Mouse (Mus musculus) stomach, embryonic 15.5 days (tissue): ENCODE data around the gene Srsf5. TPM values are rescaled to one million over a fixed set of nuclear protein-coding genes. Genes with fewer than 3 reads are reported as not detected.
"Not testable (repeated sequence)": the region's sequence is repeated elsewhere in the genome, so short reads cannot be mapped to it uniquely, and the experiment has no call there.

Source experiments
- ATAC-seq: fragments of 200-750 bp; cut with Nextera tagmentation; 2 replicates; pipeline ENCODE4 v1.8.0; 2017; ENCODE audit warnings: low read depth, moderate number of reproducible peaks, moderate TSS enrichment; ENCODE audit not compliant: insufficient read depth, low FRiP score
- H3K27ac ChIP-seq: fragments of 300-500 bp; sonication (generic); 2 replicates; pipeline ENCODE4 v1.5.1; 2015; ENCODE audit warnings: mild to moderate bottlenecking, inconsistent platforms
- H3K27me3 ChIP-seq: fragments of 300-500 bp; sonication (generic); replicated peaks from 2 replicates; pipeline ENCODE4 v1.6.1; 2015; ENCODE audit warnings: inconsistent platforms
- H3K36me3 ChIP-seq: fragments of 300-500 bp; sonication (generic); 2 replicates; pipeline ENCODE4 v1.6.1; 2015; ENCODE audit warnings: inconsistent platforms
- H3K4me1 ChIP-seq: fragments of 300-500 bp; sonication (generic); 2 replicates; pipeline ENCODE4 v1.6.1; 2015; ENCODE audit warnings: inconsistent platforms
- H3K4me2 ChIP-seq: fragments of 300-500 bp; sonication (generic); 2 replicates; pipeline ENCODE4 v1.6.1; 2015; ENCODE audit warnings: mild to moderate bottlenecking, inconsistent platforms
- H3K4me3 ChIP-seq: fragments of 300-500 bp; sonication (generic); replicated peaks from 2 replicates; pipeline ENCODE4 v1.5.1; 2015; ENCODE audit warnings: inconsistent platforms
- H3K9ac ChIP-seq: fragments of 300-500 bp; sonication (generic); 2 replicates; pipeline ENCODE4 v1.6.1; 2015; ENCODE audit warnings: inconsistent platforms
- H3K9me3 ChIP-seq: fragments of 300-500 bp; sonication (generic); 2 replicates; pipeline ENCODE4 v1.6.1; 2016; ENCODE audit warnings: inconsistent platforms
- WGBS: fragments of 180-500 bp; shearing (Covaris S2); methylation state at CpG from one replicate; pipeline ENCODE4 v1.1.7; 2015; 5-methylcytosine and 5-hydroxymethylcytosine counted together
- polyA plus RNA-seq: library from polyadenylated mRNA; unstranded; fragments of >200 nt; fragmentation: Nextera tagmentation; extraction: Ambion mirVana; gene quantifications from 2 replicates; pipeline ENCODE4 v1.2.1, GENCODE M21; 2015

The Srsf5 gene
- polyA plus RNA-seq, 1 experiment from 2014 or later, result 586 TPM

DNA sequence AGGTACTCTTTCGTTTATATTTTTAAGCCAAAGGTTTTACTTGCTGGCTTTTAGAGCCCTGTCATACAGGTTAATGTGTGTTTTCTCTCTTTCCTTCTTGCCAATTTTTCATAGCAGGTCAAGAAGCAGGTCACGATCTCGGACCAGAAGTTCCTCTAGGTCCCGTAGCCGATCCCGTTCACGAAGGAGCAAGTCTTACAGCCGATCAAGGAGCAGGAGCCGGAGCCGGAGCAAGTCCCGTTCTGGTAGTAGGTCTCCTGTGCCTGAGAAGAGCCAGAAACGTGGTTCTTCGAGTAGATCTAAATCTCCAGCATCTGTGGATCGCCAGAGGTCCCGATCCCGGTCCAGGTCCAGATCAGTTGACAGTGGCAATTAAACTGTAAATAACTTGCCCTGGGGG lies 4.3 kb downstream of the Srsf5 start:
- H3K4me2 ChIP-seq, H3K4me3 ChIP-seq, ATAC-seq, H3K27ac ChIP-seq, H3K9me3 ChIP-seq, H3K9ac ChIP-seq, H3K27me3 ChIP-seq: not testable (repeated sequence)
- WGBS, result 93% methylated on average over 16 of the region's 16 CpGs
- Histone ChIP-seq H3K36me3 (peaks cover 44% of the 10 kb centered on the region), H3K4me1 (peaks cover 16% of the 10 kb centered on the region)

- Histone ChIP-seq H3K27ac (no peak overlapping the region), H3K9me3 (no peaks in the 10 kb centered on the region), H3K27me3 (no peaks in the 10 kb centered on the region), H3K9ac (no peak overlapping the region), H3K4me2 (no peak overlapping the region), H3K4me3 (no peak overlapping the region), H3K36me3 (peaks cover 60% of the 10 kb centered on the region), H3K4me1 (peaks cover 12% of the 10 kb centered on the region)
- no peak for ATAC-seq
- WGBS, result 89% methylated on average over 3 of the region's 3 CpGs
Measured at GRCm38 (mm10) chr12:80951640-80952219, 6.4 kb downstream of the Srsf5 start.

DNA sequence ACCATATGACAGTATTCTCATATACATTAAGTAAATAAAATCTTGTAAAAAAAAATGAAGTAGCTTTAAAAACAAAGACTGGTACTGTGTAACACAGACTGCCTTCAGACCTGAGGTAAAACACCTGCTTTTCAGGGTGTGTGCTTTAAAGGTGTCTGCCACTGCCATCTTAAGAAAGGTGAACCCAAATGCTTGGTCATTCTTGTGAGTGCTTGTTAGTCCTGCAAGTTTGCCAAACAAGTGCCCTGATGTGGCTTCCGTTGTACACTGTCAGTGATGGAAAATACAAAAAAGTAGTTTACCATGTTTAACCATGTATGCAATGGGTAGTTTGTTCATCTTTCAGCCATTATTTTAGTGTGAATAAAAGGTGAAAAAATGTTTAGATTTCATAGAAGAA lies 7.2 kb downstream of the Srsf5 start:
- 82% methylated on average over 1 of the region's 1 CpGs for WGBS
- peaks cover 5% of the 10 kb centered on the region for H3K4me1 ChIP-seq
- H3K4me3 ChIP-seq, result no peak overlapping the region
- ATAC-seq, result no peak
- no peak overlapping the region for H3K27ac ChIP-seq
- no peak overlapping the region for H3K9ac ChIP-seq
- H3K4me2 ChIP-seq, result no peak overlapping the region
- H3K27me3 ChIP-seq, result no peaks in the 10 kb centered on the region
- H3K36me3 ChIP-seq, result peaks cover 57% of the 10 kb centered on the region
- H3K9me3 ChIP-seq, result no peaks in the 10 kb centered on the region

- Histone ChIP-seq H3K27ac (no peak overlapping the region), H3K4me3 (no peak overlapping the region), H3K9me3 (no peaks in the 10 kb centered on the region), H3K4me2 (no peak overlapping the region), H3K36me3 (peaks cover 48% of the 10 kb centered on the region), H3K4me1 (no peaks in the 10 kb centered on the region; the same call in 1 of the 2 replicates), H3K9ac (no peak overlapping the region), H3K27me3 (no peaks in the 10 kb centered on the region)
- WGBS, result 86% methylated on average over 3 of the region's 3 CpGs
- no peak for ATAC-seq
Measured at GRCm38 (mm10) chr12:80956039-80956438, 10.7 kb downstream of the Srsf5 start.

GRCm38 (mm10) chr12:80957961-80958360 lies 12.7 kb downstream of the Srsf5 start:
- Histone ChIP-seq H3K36me3 (peaks cover 42% of the 10 kb centered on the region), H3K27ac (no peak overlapping the region), H3K9ac (no peak overlapping the region), H3K4me3 (no peak overlapping the region), H3K4me2 (no peak overlapping the region), H3K27me3 (no peaks in the 10 kb centered on the region), H3K4me1 (no peaks in the 10 kb centered on the region), H3K9me3 (no peaks in the 10 kb centered on the region)
- ATAC-seq, result no peak
- 84% methylated on average over 4 of the region's 4 CpGs for WGBS

- Histone ChIP-seq H3K4me2 (no peak overlapping the region), H3K9ac (no peak overlapping the region)
- ATAC-seq, result no peak
Measured at GRCm38 (mm10) chr12:80962566-80962965, 17.3 kb downstream of the Srsf5 start.

DNA sequence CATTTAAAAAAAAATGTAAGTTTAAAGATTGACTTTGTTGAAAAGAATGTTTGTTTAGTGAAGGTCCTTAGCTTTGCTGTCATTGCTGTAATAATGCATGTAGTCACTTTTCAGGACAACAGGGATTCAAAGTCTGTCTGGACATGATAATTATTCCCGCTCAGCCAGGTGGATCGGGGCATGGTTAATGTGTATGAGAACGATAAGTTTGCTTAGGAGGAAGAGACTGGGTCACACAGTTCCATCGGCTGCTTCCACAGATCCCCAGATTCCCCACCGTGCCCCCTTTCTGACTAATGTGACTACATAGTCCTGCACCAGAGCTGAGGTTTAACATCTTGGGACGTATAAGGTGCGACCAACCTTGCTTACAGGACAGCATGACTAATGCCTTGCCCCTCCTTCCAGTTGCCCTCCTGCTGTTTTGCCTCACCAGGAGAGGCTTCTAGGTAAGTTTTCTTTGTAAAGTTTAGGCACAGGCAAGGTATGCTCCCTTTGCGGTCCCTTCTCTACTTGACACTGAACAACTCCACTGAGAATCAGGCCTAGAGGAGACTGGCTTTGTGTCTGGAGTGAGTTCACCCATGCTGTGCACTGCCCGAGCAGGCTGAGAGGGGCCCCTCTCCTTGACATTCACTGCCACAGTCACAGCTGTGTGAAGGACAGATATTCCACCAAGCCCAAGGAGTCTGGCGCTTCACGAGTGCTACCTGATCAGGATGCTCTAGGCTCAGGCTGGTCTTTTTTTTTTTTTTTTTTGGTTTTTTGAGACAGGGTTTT lies 20.9 kb downstream of the Srsf5 start:
- Histone ChIP-seq H3K9me3 (no peaks in the 10 kb centered on the region), H3K4me3 (no peak overlapping the region), H3K36me3 (no peaks in the 10 kb centered on the region), H3K9ac (no peak overlapping the region), H3K4me2 (no peak overlapping the region), H3K27ac (no peak overlapping the region), H3K27me3 (no peaks in the 10 kb centered on the region), H3K4me1 (no peaks in the 10 kb centered on the region)
- WGBS, result 70% methylated on average over 11 of the region's 11 CpGs
- ATAC-seq, result no peak

More at GRCm38 (mm10) chr12:80962566-80962965, 17.3 kb downstream of the Srsf5 start:
- H3K4me3 ChIP-seq, result no peak overlapping the region
- no peak overlapping the region for H3K27ac ChIP-seq
- peaks cover 7% of the 10 kb centered on the region; the same call in 1 of the 2 replicates for H3K36me3 ChIP-seq
- 58% methylated on average over 4 of the region's 4 CpGs for WGBS
- H3K27me3 ChIP-seq, result no peaks in the 10 kb centered on the region
- H3K4me1 ChIP-seq, result no peaks in the 10 kb centered on the region
- H3K9me3 ChIP-seq, result no peaks in the 10 kb centered on the region

DNA sequence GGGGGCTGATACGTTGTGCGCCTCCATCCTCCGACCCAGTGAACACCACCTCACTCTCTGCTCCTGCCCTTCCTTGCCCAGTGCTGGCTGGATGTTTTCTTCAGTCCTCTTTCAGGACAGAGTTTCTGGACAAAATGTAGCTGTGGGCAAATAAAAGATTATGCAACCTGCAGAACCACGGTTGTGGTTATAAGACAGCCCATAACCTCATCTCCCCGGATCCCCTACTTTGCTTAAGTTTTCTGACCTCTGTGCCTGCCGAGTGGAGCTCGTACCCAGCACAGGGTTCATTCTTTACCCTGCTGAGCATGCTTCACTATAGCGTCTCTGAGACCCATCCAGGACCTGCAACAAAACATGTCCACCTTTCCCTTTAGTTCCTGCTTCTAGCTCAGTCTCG lies 22.6 kb downstream of the Srsf5 start:
- Histone ChIP-seq H3K9ac (no peak overlapping the region), H3K36me3 (no peaks in the 10 kb centered on the region), H3K27me3 (no peaks in the 10 kb centered on the region), H3K4me1 (no peaks in the 10 kb centered on the region), H3K4me3 (no peak overlapping the region), H3K4me2 (no peak overlapping the region), H3K9me3 (no peaks in the 10 kb centered on the region), H3K27ac (no peak overlapping the region)
- no peak for ATAC-seq
- WGBS, result 84% methylated on average over 9 of the region's 9 CpGs

- no peak within 1 kb of the TSS for H3K4me2 ChIP-seq
- H3K9me3 ChIP-seq, result no peaks in the 10 kb centered on the region
- WGBS, result 73% methylated on average over 5 of the region's 5 CpGs
- no peak within 1 kb of the TSS for H3K4me3 ChIP-seq
- no peak within 1 kb of the TSS for H3K9ac ChIP-seq
- no peak for ATAC-seq
- no peaks in the 10 kb centered on the region for H3K36me3 ChIP-seq
- H3K27ac ChIP-seq, result no peak within 1 kb of the TSS
- no peaks in the 10 kb centered on the region for H3K27me3 ChIP-seq
- no peaks in the 10 kb centered on the region for H3K4me1 ChIP-seq
Measured at GRCm38 (mm10) chr12:80968605-80969004, 23.3 kb downstream of the Srsf5 start, which contains the start of gene Slc10a1. Gene Slc10a1, minus strand, starts transcription at chr12:80968705.

DNA sequence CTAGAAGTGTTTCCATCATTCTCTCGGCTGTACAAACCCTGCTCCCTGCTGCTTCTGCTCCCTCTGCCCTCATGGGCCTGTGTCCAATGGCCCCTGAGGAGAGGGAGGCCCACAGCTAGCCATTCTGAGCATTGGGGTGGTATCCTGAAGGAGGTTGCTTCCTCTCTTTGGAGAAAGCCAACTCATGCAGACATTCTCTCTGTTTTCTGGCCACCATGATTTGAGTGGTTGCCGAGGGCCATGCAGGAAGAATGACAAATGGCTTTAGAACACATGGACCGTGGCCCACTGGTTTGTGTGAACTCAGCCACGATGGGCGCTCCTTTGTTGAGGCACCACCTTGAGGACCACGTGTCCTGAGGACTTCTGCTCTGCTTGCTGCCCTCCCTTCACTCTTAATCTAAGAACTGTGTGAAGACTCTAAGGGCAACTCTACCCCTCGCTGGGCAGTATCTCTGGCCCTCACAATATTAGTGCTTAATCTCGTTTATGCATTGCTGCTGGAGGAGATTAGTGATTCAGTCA lies 24.9 kb downstream of the Srsf5 start:
- 74% methylated on average over 8 of the region's 8 CpGs for WGBS
- H3K36me3 ChIP-seq, result no peaks in the 10 kb centered on the region
- no peak overlapping the region for H3K9ac ChIP-seq
- H3K4me3 ChIP-seq, result no peak overlapping the region
- H3K4me1 ChIP-seq, result no peaks in the 10 kb centered on the region
- H3K27me3 ChIP-seq, result no peaks in the 10 kb centered on the region
- H3K9me3 ChIP-seq, result no peaks in the 10 kb centered on the region
- H3K4me2 ChIP-seq, result no peak overlapping the region
- ATAC-seq, result no peak
- H3K27ac ChIP-seq, result no peak overlapping the region

GRCm38 (mm10) chr12:80971756-80972155 lies 26.5 kb downstream of the Srsf5 start:
- no peaks in the 10 kb centered on the region for H3K4me1 ChIP-seq
- no peaks in the 10 kb centered on the region for H3K9me3 ChIP-seq
- H3K4me3 ChIP-seq, result no peak overlapping the region
- H3K36me3 ChIP-seq, result no peaks in the 10 kb centered on the region
- no peaks in the 10 kb centered on the region for H3K27me3 ChIP-seq
- WGBS, result 30% methylated on average over 3 of the region's 3 CpGs
- H3K4me2 ChIP-seq, result no peak overlapping the region
- no peak for ATAC-seq
- no peak overlapping the region for H3K9ac ChIP-seq
- no peak overlapping the region for H3K27ac ChIP-seq

DNA sequence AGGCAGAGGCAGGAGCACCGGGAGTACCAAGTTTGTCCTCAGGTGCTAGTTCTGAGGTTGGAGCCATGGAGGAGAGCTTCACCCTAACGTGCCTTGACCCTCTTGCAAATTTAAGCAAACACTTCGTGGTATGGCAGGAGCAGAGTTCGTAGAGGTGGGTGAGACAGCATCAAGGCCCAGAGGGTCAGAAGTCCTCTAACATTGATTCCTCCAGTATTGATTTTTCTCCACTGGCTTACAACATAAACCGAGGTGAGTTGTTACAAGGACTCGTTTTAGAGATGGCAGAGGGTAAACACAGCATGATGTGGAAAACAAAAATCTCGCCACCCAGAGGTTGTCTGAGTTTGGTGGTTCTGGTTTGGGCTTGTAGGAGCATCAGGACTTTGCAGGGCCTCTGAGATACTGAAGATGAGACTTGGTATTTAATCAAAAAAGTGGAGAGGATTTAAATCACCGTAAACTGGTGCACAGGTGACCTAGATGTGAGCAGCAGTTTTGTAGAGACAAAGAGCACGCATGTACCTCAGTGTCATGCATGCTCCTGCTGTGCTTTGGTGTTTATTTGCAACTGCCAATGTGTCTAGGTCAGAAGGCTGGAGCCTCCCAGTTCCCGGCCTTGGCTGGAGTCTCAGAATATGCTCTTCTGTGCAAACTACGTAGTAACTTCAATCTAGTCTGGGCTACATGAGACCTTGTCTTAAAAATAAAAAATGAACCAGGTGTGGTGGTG lies 30.8 kb downstream of the Srsf5 start:
- no peak overlapping the region for H3K9ac ChIP-seq
- ATAC-seq, result no peak
- H3K4me3 ChIP-seq, result no peak overlapping the region
- 72% methylated on average over 11 of the region's 11 CpGs for WGBS
- no peaks in the 10 kb centered on the region for H3K27me3 ChIP-seq
- no peaks in the 10 kb centered on the region for H3K9me3 ChIP-seq
- H3K36me3 ChIP-seq, result no peaks in the 10 kb centered on the region
- H3K4me2 ChIP-seq, result no peak overlapping the region
- no peaks in the 10 kb centered on the region for H3K4me1 ChIP-seq
- H3K27ac ChIP-seq, result no peak overlapping the region
